In the genomic region with DNA sequence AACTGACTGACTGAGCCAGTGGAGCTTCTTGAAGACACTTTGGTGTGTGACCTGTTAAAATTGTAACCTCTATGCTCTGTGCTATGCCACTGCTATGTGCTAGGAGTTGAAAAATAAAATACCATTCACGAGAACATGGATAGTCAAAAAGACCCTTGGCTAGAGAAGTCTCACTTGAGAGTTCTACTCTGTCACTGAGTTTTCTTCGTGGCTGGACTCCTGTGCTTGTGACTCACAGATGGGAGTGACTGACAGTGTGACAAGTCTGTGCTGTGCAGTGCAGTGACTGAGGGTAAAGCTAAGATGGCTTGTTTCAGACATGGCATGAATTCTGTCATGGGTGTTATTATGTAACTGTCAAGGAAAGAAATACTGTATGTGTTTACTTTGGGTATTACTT, we compare ENCODE assay signal across 8 mouse cellular contexts. TPM values are rescaled to one million over a fixed set of nuclear protein-coding genes. Genes with fewer than 3 reads are reported as not detected.
DNase-seq lines count a peak whose midpoint lies in the region; ATAC-seq and TF ChIP-seq lines count a peak whose summit lies in the region.

No protein-coding gene starts in this region.

- no peak for TF ChIP-seq POLR2A in myocyte (IDR thresholded peaks at IDR 0.05; ENCODE audit: insufficient read length, low read depth)

- no peak for ATAC-seq in kidney, postnatal 0 days (replicated peaks; ENCODE audit: low FRiP score, low read depth)
- no peak for ATAC-seq in embryonic facial prominence, embryonic 14.5 days (ENCODE audit: low read depth)
- no peak for ATAC-seq in intestine, embryonic 15.5 days
- no peak for ATAC-seq in activated CD4-positive, CD25-positive, alpha-beta regulatory T cell, adult 4 months

- H3ac ChIP-seq in myocyte (ENCODE audit: control insufficient read depth, insufficient read length) = no peak overlapping the region

- no peaks in the 10 kb centered on the region for H3K27me3 ChIP-seq in kidney, postnatal 0 days (ENCODE audit: insufficient read depth, low read length)
- no peaks in the 10 kb centered on the region for H3K27me3 ChIP-seq in embryonic facial prominence, embryonic 14.5 days (replicated peaks; ENCODE audit: control insufficient read depth, insufficient read depth, low read length)
- H3K27me3 ChIP-seq in intestine, embryonic 15.5 days (replicated peaks) = no peaks in the 10 kb centered on the region
- no peaks in the 10 kb centered on the region for H3K27me3 ChIP-seq in myocyte (ENCODE audit: control insufficient read depth, insufficient read depth, insufficient read length)

- H3K36me3 ChIP-seq in kidney, postnatal 0 days (ENCODE audit: insufficient read depth, low read length) = no peaks in the 10 kb centered on the region
- no peaks in the 10 kb centered on the region for H3K36me3 ChIP-seq in embryonic facial prominence, embryonic 14.5 days (ENCODE audit: control insufficient read depth, insufficient read depth, low read length)
- H3K36me3 ChIP-seq in intestine, embryonic 15.5 days = no peaks in the 10 kb centered on the region
- no peaks in the 10 kb centered on the region for H3K36me3 ChIP-seq in myocyte (ENCODE audit: control insufficient read depth, insufficient read depth)

- H3K79me2 ChIP-seq in myocyte (ENCODE audit: control insufficient read depth, insufficient read depth) = peaks cover 69% of the 10 kb centered on the region

- no peak for TF ChIP-seq CTCF in kidney, postnatal 0 days (IDR thresholded peaks at IDR 0.05; ENCODE audit: low read depth)

- H3K27ac ChIP-seq in kidney, postnatal 0 days = no peak overlapping the region
- H3K27ac ChIP-seq in embryonic facial prominence, embryonic 14.5 days (replicated peaks; ENCODE audit: low read depth, low read length) = no peak overlapping the region
- no peak overlapping the region for H3K27ac ChIP-seq in intestine, embryonic 15.5 days

- H3K4me2 ChIP-seq in kidney, postnatal 0 days (ENCODE audit: low read length) = peak overlapping the region; percentile 42
- peak overlapping the region; percentile 40 for H3K4me2 ChIP-seq in embryonic facial prominence, embryonic 14.5 days (ENCODE audit: low read depth, low read length)
- peak overlapping the region; percentile 36 for H3K4me2 ChIP-seq in intestine, embryonic 15.5 days (replicated peaks)
- H3K4me2 ChIP-seq in myocyte (ENCODE audit: low read depth) = peak overlapping the region; percentile 89

- WGBS in kidney, postnatal 0 days = 19% methylated on average over 2 of the region's 2 CpGs
- 37% methylated on average over 2 of the region's 2 CpGs for WGBS in embryonic facial prominence, embryonic 14.5 days
- 26% methylated on average over 2 of the region's 2 CpGs for WGBS in intestine, embryonic 15.5 days

- peaks cover 30% of the 10 kb centered on the region for H3K4me1 ChIP-seq in kidney, postnatal 0 days (replicated peaks; ENCODE audit: insufficient read depth, low read length)
- peaks cover 30% of the 10 kb centered on the region for H3K4me1 ChIP-seq in embryonic facial prominence, embryonic 14.5 days (ENCODE audit: control insufficient read depth, insufficient read depth, low read length)
- H3K4me1 ChIP-seq in intestine, embryonic 15.5 days (replicated peaks) = peaks cover 29% of the 10 kb centered on the region

- H3K4me3 ChIP-seq in kidney, postnatal 0 days (replicated peaks; ENCODE audit: low read depth, low read length) = no peak overlapping the region
- H3K4me3 ChIP-seq in embryonic facial prominence, embryonic 14.5 days (ENCODE audit: low read depth, low read length) = peak overlapping the region; percentile 14; the same call in 1 of the 2 replicates
- no peak overlapping the region for H3K4me3 ChIP-seq in intestine, embryonic 15.5 days (replicated peaks)
- peak overlapping the region; percentile 47 for H3K4me3 ChIP-seq in myocyte

- no peak overlapping the region for H3K9ac ChIP-seq in kidney, postnatal 0 days (ENCODE audit: low read depth, low read length)
- no peak overlapping the region for H3K9ac ChIP-seq in embryonic facial prominence, embryonic 14.5 days (ENCODE audit: low read depth, low read length)
- no peak overlapping the region for H3K9ac ChIP-seq in intestine, embryonic 15.5 days

- H3K9me3 ChIP-seq in kidney, postnatal 0 days (replicated peaks; ENCODE audit: low read length) = no peaks in the 10 kb centered on the region
- H3K9me3 ChIP-seq in embryonic facial prominence, embryonic 14.5 days (ENCODE audit: control insufficient read depth, low read length) = no peaks in the 10 kb centered on the region
- no peaks in the 10 kb centered on the region for H3K9me3 ChIP-seq in intestine, embryonic 15.5 days

- no peak for DNase-seq in kidney, postnatal 0 days (ENCODE audit: low spot score)
- no peak for DNase-seq in kidney, adult 9 months
- no peak for DNase-seq in embryonic facial prominence, embryonic 14.5 days (ENCODE audit: low spot score)
- no peak for DNase-seq in embryo, embryonic 10.5 days (ENCODE audit: low spot score)
- DNase-seq in right cerebral cortex, adult 18-20 months = no peak

TF ChIP-seq in myocyte, 11 proteins besides CTCF, POLR2A, EP300 and RAD21:
- TF ChIP-seq USF1 (IDR thresholded peaks at IDR 0.05; ENCODE audit: low read depth) (no peak), POLR2AphosphoS2 (IDR thresholded peaks at IDR 0.05; ENCODE audit: insufficient read length, low read depth) (no peak), TCF12 (IDR thresholded peaks at IDR 0.05; ENCODE audit: insufficient read depth, poor library complexity, severe bottlenecking) (no peak), MYOD1 (IDR thresholded peaks at IDR 0.05; ENCODE audit: control insufficient read depth in 1 of 3, insufficient read length in 2 of 3, low read depth in 2 of 3) (no peak), REST (IDR thresholded peaks at IDR 0.05; ENCODE audit: insufficient read depth, insufficient read length) (no peak)

RNA-seq across cellular contexts. Expression of a gene that starts 2.6 kb away (rescaled TPM):
- 8.5 and 8.6 TPM in 2 replicates for polyA plus RNA-seq in kidney, postnatal 0 days (2015; fragmentation: Nextera tagmentation; extraction: Ambion mirVana)
- polyA plus RNA-seq in embryonic facial prominence, embryonic 14.5 days (2014; fragmentation: Nextera tagmentation; extraction: Ambion mirVana) = 11.2 and 12.1 TPM in 2 replicates
- 8.1 and 8.7 TPM in 2 replicates for polyA plus RNA-seq in intestine, embryonic 15.5 days (2015; fragmentation: Nextera tagmentation; extraction: Ambion mirVana)
- polyA plus RNA-seq in myocyte (2012; fragmentation: generic; extraction: Trizol) = 20.7 TPM
- 10 to 100 TPM; 19.2 to 25.6 TPM for polyA plus RNA-seq in activated CD4-positive, CD25-positive, alpha-beta regulatory T cell, adult 4 months (2017; shearing (Covaris generic))

RNA-seq across cellular contexts. Expression of a gene that starts 45.8 kb away (rescaled TPM):
- 42.3 and 48.9 TPM in 2 replicates for polyA plus RNA-seq in kidney, postnatal 0 days (2015; fragmentation: Nextera tagmentation; extraction: Ambion mirVana)
- polyA plus RNA-seq in embryonic facial prominence, embryonic 14.5 days (2014; fragmentation: Nextera tagmentation; extraction: Ambion mirVana) = 54.9 and 56.6 TPM in 2 replicates
- polyA plus RNA-seq in intestine, embryonic 15.5 days (2015; fragmentation: Nextera tagmentation; extraction: Ambion mirVana) = 61.5 and 63.1 TPM in 2 replicates
- polyA plus RNA-seq in myocyte (2012; fragmentation: generic; extraction: Trizol) = 58.3 TPM
- polyA plus RNA-seq in activated CD4-positive, CD25-positive, alpha-beta regulatory T cell, adult 4 months (2017; shearing (Covaris generic)) = 10 to 100 TPM; 78.2 to 81.7 TPM

Comparison
In these comparisons a context has a peak if more than half of its experiments do, and no peak if none do; other contexts are left out.
1. H3K4me2 ChIP-seq: peak in every context shown above with its lines; median percentile 89 in myocyte; 42 in kidney, postnatal 0 days; 40 in embryonic facial prominence, embryonic 14.5 days; 36 in intestine, embryonic 15.5 days.
2. H3K4me3 ChIP-seq: peak in embryonic facial prominence, embryonic 14.5 days (single experiment) and myocyte (single experiment); none in kidney, postnatal 0 days (single experiment) and intestine, embryonic 15.5 days (single experiment).